Mouse (Mus musculus): Measurements from ENCODE around the gene Bcat1.

The Bcat1 gene

DNA sequence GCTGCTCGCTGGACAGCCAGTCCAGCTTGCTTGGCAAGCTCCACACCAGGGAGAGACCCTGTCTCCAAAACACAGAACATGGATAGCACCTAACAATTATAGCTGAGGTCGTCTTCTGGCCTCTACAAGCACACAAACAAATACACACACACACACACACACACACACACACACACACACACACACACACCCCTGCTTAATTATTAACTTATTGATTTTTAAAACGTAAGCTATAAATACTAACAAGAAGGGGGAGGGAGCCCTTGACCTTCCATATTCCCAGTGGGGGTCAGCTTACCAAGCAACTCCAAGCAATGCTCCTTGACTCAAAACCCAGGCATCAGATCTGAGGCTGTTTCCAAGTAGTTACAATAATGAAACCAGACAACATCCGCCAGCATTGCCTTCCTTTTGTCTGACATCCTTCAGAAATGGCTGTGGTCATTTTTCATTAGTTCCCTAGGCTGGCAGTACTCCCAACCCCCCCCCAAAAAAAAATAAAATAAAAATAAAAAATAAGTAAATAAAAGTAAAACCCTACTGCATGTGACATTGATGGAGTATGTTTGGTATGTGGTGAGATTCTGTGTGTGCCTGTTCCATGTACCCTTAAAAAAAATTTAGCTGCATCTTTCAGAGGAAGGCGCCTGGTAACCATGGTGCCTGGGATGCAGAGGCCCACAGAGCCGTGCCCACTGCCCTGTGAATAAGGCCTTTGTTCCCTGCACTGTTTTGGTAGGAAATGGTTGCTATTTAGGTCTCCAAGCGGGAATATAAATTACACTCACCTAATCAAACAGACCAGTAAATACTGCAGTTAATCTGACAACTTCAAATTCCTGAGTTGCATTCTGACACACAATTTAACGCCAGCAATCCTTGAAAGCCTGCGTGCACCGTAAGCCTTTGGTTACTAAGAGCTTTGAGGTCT is 131.3 kb downstream of the Bcat1 start:
- no peak for DNase-seq (ENCODE audit: low spot score in 2 of 2)
